Mouse (Mus musculus) megakaryocyte, adult 5-6 weeks (primary cell): Measurements from ENCODE around the gene Wwc1. TPM values are rescaled to one million over a fixed set of nuclear protein-coding genes. Genes with fewer than 3 reads are reported as not detected.
"Not testable (repeated sequence)": the region's sequence is repeated elsewhere in the genome, so short reads cannot be mapped to it uniquely, and the experiment has no call there.

Experiments used
- ATAC-seq: 2 replicates; pipeline ENCODE4 v1.8.0; 2016; ENCODE audit warnings: mild to moderate bottlenecking, inconsistent platforms; ENCODE audit not compliant: poor library complexity, severe bottlenecking
- total RNA-seq, 2 experiments: library from RNA; stranded (forward) in 1 of 2; stranded (reverse) in 1 of 2; fragments of 153-499, 151-499 nt in 1 of 2; fragments of 221-1000, 200-1000 nt in 1 of 2; gene quantifications; 2 replicates each; pipeline versions ENCODE4 v1.2.3 to v1.2.4; 2015 to 2017

The Wwc1 gene
- total RNA-seq, 2 experiments from 2014 or later = not detected

GRCm38 (mm10) chr11:35893454-35893853 lies 86.9 kb downstream of the Wwc1 start:
- no peak for ATAC-seq

- no peak for ATAC-seq
Observed at GRCm38 (mm10) chr11:35893018-35893421, 87.3 kb downstream of the Wwc1 start.

- ATAC-seq = no peak
Observed at GRCm38 (mm10) chr11:35892293-35892692, 88.0 kb downstream of the Wwc1 start.

- ATAC-seq = no peak
Observed at GRCm38 (mm10) chr11:35888790-35889189, 91.5 kb downstream of the Wwc1 start.

- no peak for ATAC-seq
Observed at GRCm38 (mm10) chr11:35882777-35883176, 97.5 kb downstream of the Wwc1 start.

GRCm38 (mm10) chr11:35878559-35878897 lies 101.8 kb downstream of the Wwc1 start:
- no peak for ATAC-seq

- no peak for ATAC-seq
Observed at GRCm38 (mm10) chr11:35877651-35878558, 102.4 kb downstream of the Wwc1 start.

- no peak for ATAC-seq
Observed at GRCm38 (mm10) chr11:35873624-35874244, 106.6 kb downstream of the Wwc1 start.

- no peak for ATAC-seq
Observed at GRCm38 (mm10) chr11:35870961-35871360, 109.4 kb downstream of the Wwc1 start.

GRCm38 (mm10) chr11:35866140-35866539 lies 114.2 kb downstream of the Wwc1 start:
- ATAC-seq = no peak

- ATAC-seq = no peak
Observed at GRCm38 (mm10) chr11:35864981-35865604, 115.2 kb downstream of the Wwc1 start.

- ATAC-seq = no peak
Observed at GRCm38 (mm10) chr11:35863653-35864052, 116.7 kb downstream of the Wwc1 start.

GRCm38 (mm10) chr11:35857395-35858067 lies 122.8 kb downstream of the Wwc1 start:
- ATAC-seq = no peak

- ATAC-seq = no peak
Observed at GRCm38 (mm10) chr11:35856359-35857040, 123.8 kb downstream of the Wwc1 start.

- ATAC-seq = no peak
Observed at GRCm38 (mm10) chr11:35855567-35855966, 124.8 kb downstream of the Wwc1 start.

- ATAC-seq = no peak
Observed at GRCm38 (mm10) chr11:35854941-35855340, 125.4 kb downstream of the Wwc1 start.

- ATAC-seq = no peak
Observed at GRCm38 (mm10) chr11:35853651-35854050, 126.7 kb downstream of the Wwc1 start.

- ATAC-seq = peak; percentile 62
Observed at GRCm38 (mm10) chr11:35852731-35853130, 127.6 kb downstream of the Wwc1 start.

GRCm38 (mm10) chr11:35844299-35844698 lies 136.0 kb downstream of the Wwc1 start:
- no peak for ATAC-seq

GRCm38 (mm10) chr11:35842560-35842959 lies 137.8 kb downstream of the Wwc1 start:
- ATAC-seq = not testable (repeated sequence)
